In the genomic region with DNA sequence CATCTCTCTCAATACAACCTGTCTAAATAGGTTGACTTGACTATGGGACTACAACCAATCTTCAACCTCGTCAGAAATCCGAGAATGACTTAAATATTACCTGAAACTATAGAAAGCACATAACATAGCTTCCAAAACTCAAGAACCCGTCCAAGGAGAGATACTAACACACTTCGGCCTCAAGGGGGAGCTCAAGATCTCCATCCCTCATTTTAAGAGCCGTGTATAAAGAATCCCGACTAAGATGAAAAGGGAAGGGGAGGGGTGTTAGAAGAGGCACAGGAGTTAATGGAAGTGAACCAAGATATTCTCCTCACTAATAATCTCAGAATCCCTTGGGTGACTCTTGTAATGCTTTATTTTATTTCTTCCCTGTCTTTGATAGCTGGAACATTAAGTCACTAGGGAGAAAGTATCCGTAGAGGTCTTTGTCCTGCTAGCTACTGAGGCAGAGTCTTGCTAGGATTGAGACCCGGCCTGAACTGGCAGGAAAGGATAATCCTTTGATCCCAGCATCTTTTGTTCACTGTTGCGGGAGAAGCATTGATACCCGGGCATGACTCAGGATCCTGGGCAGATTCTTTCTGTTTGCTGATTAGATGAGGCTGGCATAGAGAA, we compare ENCODE assay signal across 8 mouse cellular contexts. TPM values are rescaled to one million over a fixed set of nuclear protein-coding genes. Genes with fewer than 3 reads are reported as not detected.
DNase-seq lines count a peak whose midpoint lies in the region; ATAC-seq and TF ChIP-seq lines count a peak whose summit lies in the region.

No protein-coding gene starts in this region.

- no peak overlapping the region for H3K4me2 ChIP-seq in kidney, embryonic 14.5 days (replicated peaks; ENCODE audit: low read depth, low read length)

- DNase-seq in CD4-positive helper T cell, adult 2 months (ENCODE audit: low read depth, low spot score): peak; percentile 69
- peak; percentile 59 for DNase-seq in MEL-GATA-1-ER (ENCODE audit: extremely low read depth, low read depth)
- peak; percentile 76 to 81 for DNase-seq in cerebellum, postnatal 14 days
- no peak for DNase-seq in lung, adult 2 months
- DNase-seq in ovary, postnatal 36 days (ENCODE audit: low spot score): no peak

- no peak for TF ChIP-seq POLR2A in lung, adult 2 months (IDR thresholded peaks at IDR 0.05; ENCODE audit: borderline replicate concordance, extremely low read depth, low read depth, low read length)

- peak; percentile 93 for ATAC-seq in granulocyte monocyte progenitor cell, adult 5-6 weeks (replicated peaks; ENCODE audit: poor library complexity, severe bottlenecking)
- ATAC-seq in kidney, embryonic 14.5 days (ENCODE audit: low FRiP score, low TSS enrichment): peak; percentile 63
- ATAC-seq in neutrophil, adult 5-6 weeks (ENCODE audit: extremely low read depth, insufficient number of reproducible peaks, low FRiP score, poor library complexity, severe bottlenecking): peak; percentile 79

- H3K27ac ChIP-seq in kidney, embryonic 14.5 days (ENCODE audit: low read depth, low read length): no peak overlapping the region

- 18% methylated on average over 10 of the region's 10 CpGs for WGBS in kidney, embryonic 14.5 days
- 20% methylated on average over 10 of the region's 10 CpGs for WGBS in lung, adult 2 months

- no peaks in the 10 kb centered on the region for H3K4me1 ChIP-seq in kidney, embryonic 14.5 days (ENCODE audit: control insufficient read depth, insufficient read depth, low read length)
- no peaks in the 10 kb centered on the region for H3K4me1 ChIP-seq in lung, adult 2 months (ENCODE audit: control insufficient read depth, insufficient read depth, low read length)

- TF ChIP-seq CTCF in lung, adult 2 months (IDR thresholded peaks at IDR 0.05; ENCODE audit: insufficient read depth, low read length): 0 out of 2 replicates have a peak, but pooled peaks have one; percentile 6

- no peak overlapping the region for H3K4me3 ChIP-seq in kidney, embryonic 14.5 days (ENCODE audit: low read length)
- H3K4me3 ChIP-seq in lung, adult 2 months (replicated peaks; ENCODE audit: extremely low read depth, low read depth, low read length): no peak overlapping the region

- H3K36me3 ChIP-seq in kidney, embryonic 14.5 days (ENCODE audit: control insufficient read depth, insufficient read depth, low read length): no peaks in the 10 kb centered on the region

- no peak overlapping the region for H3K9ac ChIP-seq in kidney, embryonic 14.5 days (ENCODE audit: low read depth, low read length)

- no peaks in the 10 kb centered on the region for H3K27me3 ChIP-seq in kidney, embryonic 14.5 days (ENCODE audit: control insufficient read depth, insufficient read depth, low read length)

- H3K9me3 ChIP-seq in kidney, embryonic 14.5 days (ENCODE audit: control insufficient read depth, low read length): no peaks in the 10 kb centered on the region

RNA-seq across cellular contexts. Expression of a gene that starts 17.3 kb away (rescaled TPM):
- 89.6 and 108 TPM in 2 replicates for total RNA-seq in granulocyte monocyte progenitor cell, adult 5-6 weeks (2014; fragmentation: Nextera tagmentation)
- 130 and 164 TPM in 2 replicates for total RNA-seq in granulocyte monocyte progenitor cell, adult 5-6 weeks (2017)
- 86.1 and 95.1 TPM in 2 replicates for polyA plus RNA-seq in kidney, embryonic 14.5 days (2014; fragmentation: Nextera tagmentation; extraction: Ambion mirVana)
- 15.0 and 17.5 TPM in 2 replicates for polyA plus RNA-seq in lung, adult 2 months (2012; rRNA removed)
- 252 and 259 TPM in 2 replicates for total RNA-seq in neutrophil, adult 5-6 weeks (2017)

RNA-seq across cellular contexts. Expression of a gene that starts 57.1 kb away (rescaled TPM):
- total RNA-seq in granulocyte monocyte progenitor cell, adult 5-6 weeks (2014; fragmentation: Nextera tagmentation): 50.9 and 57.8 TPM in 2 replicates
- total RNA-seq in granulocyte monocyte progenitor cell, adult 5-6 weeks (2017): 98.2 and 108 TPM in 2 replicates
- 144 and 154 TPM in 2 replicates for polyA plus RNA-seq in kidney, embryonic 14.5 days (2014; fragmentation: Nextera tagmentation; extraction: Ambion mirVana)
- 23.7 and 31.5 TPM in 2 replicates for polyA plus RNA-seq in lung, adult 2 months (2012; rRNA removed)
- 48.8 and 52.8 TPM in 2 replicates for total RNA-seq in neutrophil, adult 5-6 weeks (2017)

Comparison
In these comparisons a context has a peak if more than half of its experiments do, and no peak if none do; other contexts are left out.
1. DNase-seq: peak in CD4-positive helper T cell, adult 2 months (single experiment), MEL-GATA-1-ER (single experiment) and cerebellum, postnatal 14 days (2 of 2); none in lung, adult 2 months (single experiment) and ovary, postnatal 36 days (single experiment).
2. Peak in every context shown above with its lines, with median percentiles within 50 percentile points of each other: ATAC-seq.